In the genomic region with DNA sequence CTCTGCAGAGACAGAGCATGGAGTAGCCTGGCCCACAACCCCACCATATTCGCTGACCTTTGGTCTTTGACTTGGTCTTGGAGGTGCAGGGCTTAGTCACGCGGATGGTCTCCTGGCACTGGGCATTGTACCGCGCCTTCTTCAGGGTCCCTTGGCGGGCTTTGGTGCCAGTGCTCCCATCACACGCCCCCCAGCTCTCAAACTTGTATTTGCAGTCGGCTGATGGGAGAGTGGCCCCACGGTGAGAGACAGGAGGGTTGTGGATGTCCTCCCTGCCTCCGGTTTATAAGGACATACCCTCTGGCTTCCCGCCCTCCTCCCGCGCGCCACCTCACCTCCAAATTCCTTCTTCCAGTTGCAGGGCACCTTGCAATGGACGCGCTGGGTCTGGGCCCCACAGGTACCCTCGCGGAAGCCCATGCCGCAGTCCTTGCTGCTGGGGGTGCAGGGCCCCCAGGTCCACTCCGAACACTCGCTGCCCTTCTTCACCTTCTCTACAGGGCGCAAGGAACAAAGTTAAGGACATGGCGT, we compare ENCODE assay signal across 8 mouse cellular contexts. TPM values are rescaled to one million over a fixed set of nuclear protein-coding genes. Genes with fewer than 3 reads are reported as not detected.
DNase-seq lines count a peak whose midpoint lies in the region; ATAC-seq and TF ChIP-seq lines count a peak whose summit lies in the region.

No protein-coding gene starts in this region.

- peaks cover 53% of the 10 kb centered on the region for H3K4me1 ChIP-seq in liver, embryonic 11.5 days (replicated peaks; ENCODE audit: control insufficient read depth, insufficient read depth, low read length)
- peaks cover 73% of the 10 kb centered on the region for H3K4me1 ChIP-seq in embryonic facial prominence, embryonic 10.5 days
- peaks cover 6% of the 10 kb centered on the region; the same call in 1 of the 2 replicates for H3K4me1 ChIP-seq in intestine, postnatal 0 days (replicated peaks; ENCODE audit: control insufficient read depth, insufficient read depth, low read length)
- peaks cover 50% of the 10 kb centered on the region for H3K4me1 ChIP-seq in midbrain, embryonic 13.5 days (replicated peaks)

- peak overlapping the region; percentile 62 for H3K4me3 ChIP-seq in liver, embryonic 11.5 days (ENCODE audit: low read depth, low read length)
- peak overlapping the region; percentile 97 for H3K4me3 ChIP-seq in embryonic facial prominence, embryonic 10.5 days
- H3K4me3 ChIP-seq in intestine, postnatal 0 days (ENCODE audit: low read depth, low read length) = peak overlapping the region; percentile 49
- H3K4me3 ChIP-seq in midbrain, embryonic 13.5 days (replicated peaks) = peak overlapping the region; percentile 58

- peaks cover 18% of the 10 kb centered on the region for H3K36me3 ChIP-seq in liver, embryonic 11.5 days (ENCODE audit: control insufficient read depth, insufficient read depth, low read length)
- peaks cover 60% of the 10 kb centered on the region for H3K36me3 ChIP-seq in embryonic facial prominence, embryonic 10.5 days (replicated peaks)
- H3K36me3 ChIP-seq in intestine, postnatal 0 days (ENCODE audit: control insufficient read depth, insufficient read depth) = peaks cover 31% of the 10 kb centered on the region
- H3K36me3 ChIP-seq in midbrain, embryonic 13.5 days = peaks cover 15% of the 10 kb centered on the region

- DNase-seq in liver, embryonic 11.5 days (ENCODE audit: low spot score) = no peak
- DNase-seq in liver = no peak
- DNase-seq in embryonic facial prominence, embryonic 10.5 days (ENCODE audit: low spot score) = peak; percentile 62
- DNase-seq in ovary, postnatal 36 days (ENCODE audit: low spot score) = no peak
- no peak for DNase-seq in right cerebral cortex, postnatal 14 days
- no peak for DNase-seq in urinary bladder, adult 18-20 months (ENCODE audit: low spot score in 2 of 2)

- no peak for ATAC-seq in liver, embryonic 11.5 days (replicated peaks; ENCODE audit: low FRiP score)
- ATAC-seq in intestine, postnatal 0 days = no peak
- ATAC-seq in midbrain, embryonic 13.5 days = peak; percentile 2; the same call in 1 of the 2 replicates

- H3K4me2 ChIP-seq in liver, embryonic 11.5 days = peak overlapping the region; percentile 79
- H3K4me2 ChIP-seq in intestine, postnatal 0 days (replicated peaks; ENCODE audit: low read depth) = peak overlapping the region; percentile 65
- H3K4me2 ChIP-seq in midbrain, embryonic 13.5 days (replicated peaks) = peak overlapping the region; percentile 72

- H3K9me3 ChIP-seq in liver, embryonic 11.5 days (ENCODE audit: control insufficient read depth, low read length) = no peaks in the 10 kb centered on the region
- H3K9me3 ChIP-seq in embryonic facial prominence, embryonic 10.5 days = no peaks in the 10 kb centered on the region
- H3K9me3 ChIP-seq in intestine, postnatal 0 days (ENCODE audit: control insufficient read depth) = no peaks in the 10 kb centered on the region
- no peaks in the 10 kb centered on the region for H3K9me3 ChIP-seq in midbrain, embryonic 13.5 days

- H3K27ac ChIP-seq in liver, embryonic 11.5 days (ENCODE audit: low read depth, low read length) = peak overlapping the region; percentile 87
- peak overlapping the region; percentile 100 for H3K27ac ChIP-seq in embryonic facial prominence, embryonic 10.5 days (replicated peaks)
- no peak overlapping the region for H3K27ac ChIP-seq in intestine, postnatal 0 days (ENCODE audit: low read depth, low read length)
- H3K27ac ChIP-seq in midbrain, embryonic 13.5 days = peak overlapping the region; percentile 89

- H3K9ac ChIP-seq in liver, embryonic 11.5 days (ENCODE audit: low read depth, low read length) = peak overlapping the region; percentile 77
- peak overlapping the region; percentile 56 for H3K9ac ChIP-seq in intestine, postnatal 0 days (ENCODE audit: low read depth, low read length)
- H3K9ac ChIP-seq in midbrain, embryonic 13.5 days (replicated peaks) = peak overlapping the region; percentile 86

- TF ChIP-seq CTCF in intestine, postnatal 0 days (IDR thresholded peaks at IDR 0.05; ENCODE audit: low read depth) = no peak

- 25% methylated on average over 23 of the region's 23 CpGs for WGBS in liver, embryonic 11.5 days
- under 1% methylated on average over 23 of the region's 23 CpGs for WGBS in embryonic facial prominence, embryonic 10.5 days
- WGBS in intestine, postnatal 0 days = 10% methylated on average over 22 of the region's 23 CpGs
- 0% methylated on average over 23 of the region's 23 CpGs for WGBS in midbrain, embryonic 13.5 days

- no peaks in the 10 kb centered on the region for H3K27me3 ChIP-seq in liver, embryonic 11.5 days (replicated peaks; ENCODE audit: control insufficient read depth, insufficient read depth, low read length)
- H3K27me3 ChIP-seq in embryonic facial prominence, embryonic 10.5 days (replicated peaks; ENCODE audit: low read depth, poor library complexity, severe bottlenecking) = 0 out of 2 replicates have a peak, but pooled peaks cover 2% of the 10 kb centered on the region
- no peaks in the 10 kb centered on the region for H3K27me3 ChIP-seq in intestine, postnatal 0 days (replicated peaks; ENCODE audit: control insufficient read depth, insufficient read depth, low read length)
- peaks cover 12% of the 10 kb centered on the region for H3K27me3 ChIP-seq in midbrain, embryonic 13.5 days

RNA-seq across cellular contexts. Expression of a gene that starts 1.3 kb away (rescaled TPM):
- 461 and 501 TPM in 2 replicates for polyA plus RNA-seq in liver, embryonic 11.5 days (2014; fragmentation: Nextera tagmentation; extraction: Ambion mirVana)
- 2,212 and 2,218 TPM in 2 replicates for polyA plus RNA-seq in embryonic facial prominence, embryonic 10.5 days (2016; fragmentation: Nextera tagmentation; extraction: Ambion mirVana)
- polyA plus RNA-seq in intestine, postnatal 0 days (2015; fragmentation: Nextera tagmentation; extraction: Ambion mirVana) = 119 and 128 TPM in 2 replicates
- polyA plus RNA-seq in midbrain, embryonic 13.5 days (2015; fragmentation: Nextera tagmentation; extraction: Ambion mirVana) = 322 and 354 TPM in 2 replicates

RNA-seq across cellular contexts. Expression of a gene that starts 3.8 kb away (rescaled TPM):
- polyA plus RNA-seq in liver, embryonic 11.5 days (2014; fragmentation: Nextera tagmentation; extraction: Ambion mirVana) = 0.34 and 0.36 TPM in 2 replicates
- polyA plus RNA-seq in embryonic facial prominence, embryonic 10.5 days (2016; fragmentation: Nextera tagmentation; extraction: Ambion mirVana) = 0.74 and 1.4 TPM in 2 replicates
- 0.24 and 0.26 TPM in 2 replicates for polyA plus RNA-seq in intestine, postnatal 0 days (2015; fragmentation: Nextera tagmentation; extraction: Ambion mirVana)
- polyA plus RNA-seq in midbrain, embryonic 13.5 days (2015; fragmentation: Nextera tagmentation; extraction: Ambion mirVana) = 0.36 and 0.54 TPM in 2 replicates

RNA-seq across cellular contexts. Expression of a gene that starts 14.7 kb away (rescaled TPM):
- 3.7 and 4.8 TPM in 2 replicates for polyA plus RNA-seq in liver, embryonic 11.5 days (2014; fragmentation: Nextera tagmentation; extraction: Ambion mirVana)
- 0.23 and 0.41 TPM in 2 replicates for polyA plus RNA-seq in embryonic facial prominence, embryonic 10.5 days (2016; fragmentation: Nextera tagmentation; extraction: Ambion mirVana)
- 0.21 and 0.30 TPM in 2 replicates for polyA plus RNA-seq in intestine, postnatal 0 days (2015; fragmentation: Nextera tagmentation; extraction: Ambion mirVana)
- 0.38 TPM in 1 of 2 replicates, not detected in the other for polyA plus RNA-seq in midbrain, embryonic 13.5 days (2015; fragmentation: Nextera tagmentation; extraction: Ambion mirVana)

RNA-seq across cellular contexts. Expression of a gene that starts 44.8 kb away (rescaled TPM):
- 81.4 and 85.9 TPM in 2 replicates for polyA plus RNA-seq in liver, embryonic 11.5 days (2014; fragmentation: Nextera tagmentation; extraction: Ambion mirVana)
- polyA plus RNA-seq in embryonic facial prominence, embryonic 10.5 days (2016; fragmentation: Nextera tagmentation; extraction: Ambion mirVana) = 42.1 and 45.0 TPM in 2 replicates
- 53.2 and 56.8 TPM in 2 replicates for polyA plus RNA-seq in intestine, postnatal 0 days (2015; fragmentation: Nextera tagmentation; extraction: Ambion mirVana)
- polyA plus RNA-seq in midbrain, embryonic 13.5 days (2015; fragmentation: Nextera tagmentation; extraction: Ambion mirVana) = 21.4 and 26.4 TPM in 2 replicates
